Mouse (Mus musculus) liver, embryonic 18 days (tissue): ENCODE measurements around the gene Cd209f. TPM values are rescaled to one million over a fixed set of nuclear protein-coding genes. Genes with fewer than 3 reads are reported as not detected.

Source experiments
- polyA plus RNA-seq: library from polyadenylated mRNA; depleted of rRNA; stranded (reverse); fragments of >200 nt; gene quantifications from 2 replicates; pipeline ENCODE4 v1.2.3, GENCODE M21; 2012; rRNA removed

Cd209f gene
- 3.6 and 3.7 TPM in 2 replicates for polyA plus RNA-seq

GRCm38 (mm10) chr8:4105735-4106134, at the start of gene Cd209f:
TSS of gene Cd209f (minus strand) at chr8:4105835.

DNA sequence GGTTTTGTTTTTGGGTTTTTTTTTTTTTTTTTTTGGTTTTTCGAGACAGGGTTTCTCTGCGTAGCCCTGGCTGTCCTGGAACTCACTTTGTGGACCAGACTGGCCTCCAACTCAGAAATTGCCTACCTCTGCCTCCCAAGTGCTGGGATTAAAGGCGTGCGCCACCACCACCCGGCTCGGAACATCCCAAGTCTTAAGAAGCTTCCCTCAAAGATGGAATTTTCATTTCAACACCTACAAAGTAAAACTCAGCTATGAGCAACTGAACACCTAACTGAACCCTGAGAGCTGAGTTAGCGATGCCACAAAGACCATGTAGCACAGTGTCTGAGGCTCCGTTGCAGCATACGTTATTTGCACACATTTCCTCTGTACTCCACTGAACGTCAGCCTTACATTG, 28.2 kb upstream of the Cd209f start, which contains the start of gene Cd209g:
Gene Cd209g (plus strand): TSS at position 301 of the 400 bp plus-strand sequence.

Other genes with a start within 250 kb of the Cd209f start
- gene Cd209d, start 227.3 kb downstream of the Cd209f start, polyA plus RNA-seq = not detected in 2 replicates
- gene Cd209b, start 179.0 kb downstream of the Cd209f start, polyA plus RNA-seq = 0.06 TPM in 1 of 2 replicates, not detected in the other
- gene Cd209c, start 151.1 kb downstream of the Cd209f start, polyA plus RNA-seq = 0.02 and 0.04 TPM in 2 replicates
- gene Cd209g, start 28.3 kb upstream of the Cd209f start, polyA plus RNA-seq = 0.22 and 0.35 TPM in 2 replicates
- gene Evi5l, start 60.7 kb upstream of the Cd209f start, polyA plus RNA-seq = 3.2 and 4.3 TPM in 2 replicates
- gene Prr36, start 111.6 kb upstream of the Cd209f start, polyA plus RNA-seq = 0.17 and 0.18 TPM in 2 replicates
- gene Lrrc8e, start 121.0 kb upstream of the Cd209f start, polyA plus RNA-seq = 0.05 and 0.13 TPM in 2 replicates
- gene Map2k7, start 132.9 kb upstream of the Cd209f start, polyA plus RNA-seq = 12.7 and 15.2 TPM in 2 replicates
- gene Gm49320, start 133.0 kb upstream of the Cd209f start, polyA plus RNA-seq = 0.53 and 0.96 TPM in 2 replicates
- 5.8 and 7.9 TPM in 2 replicates for gene Tgfbr3l, start 142.4 kb upstream of the Cd209f start, polyA plus RNA-seq
- gene Snapc2, start 147.2 kb upstream of the Cd209f start, polyA plus RNA-seq = 11.5 and 11.6 TPM in 2 replicates
- 2.6 and 3.5 TPM in 2 replicates for gene Ctxn1, start 153.4 kb upstream of the Cd209f start, polyA plus RNA-seq
- 37.4 and 44.4 TPM in 2 replicates for gene Timm44, start 170.1 kb upstream of the Cd209f start, polyA plus RNA-seq
- gene Ccl25, start 219.4 kb upstream of the Cd209f start, polyA plus RNA-seq = 4.4 and 5.2 TPM in 2 replicates
- 22.4 and 23.0 TPM in 2 replicates for gene Elavl1, start 219.6 kb upstream of the Cd209f start, polyA plus RNA-seq